Mouse (Mus musculus) heart, embryonic 10.5 days (tissue): ENCODE results near the gene Metrn. TPM values are rescaled to one million over a fixed set of nuclear protein-coding genes. Genes with fewer than 3 reads are reported as not detected.
"Not testable (repeated sequence)": the region's sequence is repeated elsewhere in the genome, so short reads cannot be mapped to it uniquely, and the experiment has no call there.

Experiments
- DNase-seq: peaks from one replicate; pipeline ENCODE4 v3.0.0-alpha.2; 2017; ENCODE audit warnings: low spot score
- H3K27ac ChIP-seq: fragments of 300-500 bp; sonication (generic); 2 replicates; pipeline ENCODE4 v1.5.1; 2016; ENCODE audit warnings: mild to moderate bottlenecking
- H3K27me3 ChIP-seq: fragments of 300-500 bp; sonication (generic); 2 replicates; pipeline ENCODE4 v1.6.1; 2016; ENCODE audit warnings: mild to moderate bottlenecking; ENCODE audit not compliant: poor library complexity, insufficient read depth, severe bottlenecking
- H3K36me3 ChIP-seq: fragments of 300-500 bp; sonication (generic); 2 replicates; pipeline ENCODE4 v1.6.1; 2016; ENCODE audit warnings: mild to moderate bottlenecking, moderate library complexity
- H3K4me1 ChIP-seq: fragments of 300-500 bp; sonication (generic); 2 replicates; pipeline ENCODE4 v1.6.1; 2016; ENCODE audit warnings: mild to moderate bottlenecking
- H3K4me3 ChIP-seq: fragments of 300-500 bp; sonication (generic); 2 replicates; pipeline ENCODE4 v1.5.1; 2016; ENCODE audit warnings: mild to moderate bottlenecking, moderate library complexity
- H3K9me3 ChIP-seq: fragments of 300-500 bp; sonication (generic); 2 replicates; pipeline ENCODE4 v1.6.1; 2016; ENCODE audit warnings: mild to moderate bottlenecking, moderate library complexity
- WGBS: fragments of 180-500 bp; shearing (Covaris S2); methylation state at CpG from one replicate; pipeline ENCODE4 v1.1.7; 2016; 5-methylcytosine and 5-hydroxymethylcytosine counted together
- polyA plus RNA-seq: library from polyadenylated mRNA; unstranded; fragments of >200 nt; fragmentation: Nextera tagmentation; extraction: Ambion mirVana; gene quantifications from 2 replicates; pipeline ENCODE4 v1.2.1, GENCODE M21; 2016

Metrn gene
- polyA plus RNA-seq, 1 experiment from 2014 or later = 48.0 TPM

DNA sequence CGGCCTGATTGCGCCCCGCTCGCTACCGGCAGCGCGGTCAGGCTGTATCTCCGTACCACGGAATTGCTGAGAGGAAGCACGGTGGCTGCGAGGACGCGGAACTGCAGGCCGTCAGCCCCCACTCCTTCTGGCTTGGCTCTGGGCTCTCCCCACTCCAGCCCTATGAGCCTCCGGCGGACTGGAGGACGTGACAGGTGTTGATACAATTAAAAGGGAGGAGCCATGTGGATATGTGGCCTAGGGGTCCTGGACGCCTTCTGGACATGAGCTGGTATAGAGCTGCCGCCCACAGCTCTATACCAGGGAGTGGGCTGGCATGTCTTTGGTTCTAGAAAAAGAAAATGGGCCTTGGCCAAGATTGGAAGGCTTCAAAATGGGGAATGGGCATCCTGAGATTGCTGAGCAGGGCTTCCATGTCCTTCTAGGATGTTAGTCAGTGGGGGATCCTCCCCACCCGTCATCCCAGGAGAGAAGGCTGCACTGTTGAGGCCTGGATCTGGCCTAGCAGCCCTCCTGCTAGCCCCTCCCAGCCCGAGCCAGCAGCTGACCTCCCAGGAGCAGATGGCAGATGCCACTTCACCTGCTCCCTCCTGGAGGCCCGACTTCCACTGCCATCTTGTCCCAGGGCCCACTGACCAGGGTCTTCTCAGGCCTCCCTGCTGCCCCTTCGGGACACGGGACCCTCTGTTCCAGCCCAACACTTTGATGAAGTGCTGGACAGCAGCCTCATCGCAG lies 12.8 kb upstream of the Metrn start:
- peaks cover 83% of the 10 kb centered on the region for H3K27me3 ChIP-seq
- peaks cover 23% of the 10 kb centered on the region for H3K4me1 ChIP-seq
- H3K27ac ChIP-seq = peak overlapping the region; percentile 67
- no peak for DNase-seq
- peak overlapping the region; percentile 76 for H3K4me3 ChIP-seq
- H3K9me3 ChIP-seq = no peaks in the 10 kb centered on the region
- no peaks in the 10 kb centered on the region for H3K36me3 ChIP-seq
- WGBS = 12% methylated on average over 25 of the region's 25 CpGs

GRCm38 (mm10) chr17:25808789-25809605 lies 12.1 kb upstream of the Metrn start, which contains the start of gene Fbxl16:
Gene Fbxl16 (plus strand): TSS chr17:25809085.
- under 1% methylated on average over 87 of the region's 100 CpGs for WGBS
- peak within 1 kb of the TSS; percentile 67 for H3K27ac ChIP-seq
- H3K9me3 ChIP-seq = no peaks in the 10 kb centered on the region
- no peak for DNase-seq
- peak within 1 kb of the TSS; percentile 76 for H3K4me3 ChIP-seq
- peaks cover 23% of the 10 kb centered on the region for H3K4me1 ChIP-seq
- H3K36me3 ChIP-seq = no peaks in the 10 kb centered on the region
- H3K27me3 ChIP-seq = peaks cover 80% of the 10 kb centered on the region

DNA sequence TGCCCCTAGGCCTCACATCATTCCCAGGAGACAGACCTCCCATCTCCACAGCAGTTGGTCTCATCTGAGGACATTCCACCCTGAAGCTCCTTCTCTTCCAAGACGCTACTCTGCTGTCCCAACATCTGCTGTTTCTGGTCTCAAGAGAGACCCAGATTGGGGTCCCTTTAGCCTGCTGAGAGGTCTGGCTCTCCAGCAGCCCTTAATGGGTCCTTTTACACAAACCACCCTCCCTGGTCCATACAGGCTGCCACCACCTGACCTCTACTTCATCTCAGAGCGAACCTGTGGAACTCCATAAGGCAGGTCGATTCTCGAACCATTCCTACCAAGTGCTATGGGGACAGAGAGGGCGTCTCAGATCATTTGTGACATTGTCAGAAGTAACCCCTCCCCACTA lies 11.1 kb upstream of the Metrn start:
- H3K36me3 ChIP-seq = no peaks in the 10 kb centered on the region
- H3K4me1 ChIP-seq = peaks cover 26% of the 10 kb centered on the region
- H3K9me3 ChIP-seq = no peaks in the 10 kb centered on the region
- no peak for DNase-seq
- peaks cover 73% of the 10 kb centered on the region for H3K27me3 ChIP-seq
- peak overlapping the region; percentile 76 for H3K4me3 ChIP-seq
- 42% methylated on average over 5 of the region's 5 CpGs for WGBS
- H3K27ac ChIP-seq = no peak overlapping the region

- WGBS = 43% methylated on average over 2 of the region's 2 CpGs
- not testable (repeated sequence) for H3K9me3 ChIP-seq
Observed at GRCm38 (mm10) chr17:25807452-25807851, 10.5 kb upstream of the Metrn start.

GRCm38 (mm10) chr17:25806507-25806906 lies 9.6 kb upstream of the Metrn start:
- no peaks in the 10 kb centered on the region for H3K9me3 ChIP-seq
- no peak for DNase-seq
- H3K36me3 ChIP-seq = no peaks in the 10 kb centered on the region
- 80% methylated on average over 4 of the region's 4 CpGs for WGBS
- no peak overlapping the region for H3K27ac ChIP-seq
- peaks cover 62% of the 10 kb centered on the region for H3K27me3 ChIP-seq
- H3K4me1 ChIP-seq = peaks cover 37% of the 10 kb centered on the region
- no peak overlapping the region for H3K4me3 ChIP-seq

More at GRCm38 (mm10) chr17:25807452-25807851, 10.5 kb upstream of the Metrn start:
- H3K4me1 ChIP-seq = peaks cover 32% of the 10 kb centered on the region
- not testable (repeated sequence) for DNase-seq, H3K27ac ChIP-seq, H3K36me3 ChIP-seq, H3K4me3 ChIP-seq
- peaks cover 67% of the 10 kb centered on the region for H3K27me3 ChIP-seq

GRCm38 (mm10) chr17:25802825-25803517 lies 6.0 kb upstream of the Metrn start:
- H3K36me3 ChIP-seq = no peaks in the 10 kb centered on the region
- H3K27me3 ChIP-seq = peaks cover 27% of the 10 kb centered on the region
- H3K4me3 ChIP-seq = peak overlapping the region; percentile 22; the same call in 1 of the 2 replicates
- DNase-seq = peak; percentile 95
- H3K4me1 ChIP-seq = peaks cover 18% of the 10 kb centered on the region
- H3K9me3 ChIP-seq = no peaks in the 10 kb centered on the region
- WGBS = 10% methylated on average over 10 of the region's 10 CpGs
- H3K27ac ChIP-seq = peak overlapping the region; percentile 81

GRCm38 (mm10) chr17:25801029-25801428 lies 4.1 kb upstream of the Metrn start:
- H3K4me3 ChIP-seq = no peak overlapping the region
- DNase-seq = no peak
- WGBS = 4% methylated on average over 6 of the region's 6 CpGs
- H3K9me3 ChIP-seq = no peaks in the 10 kb centered on the region
- H3K36me3 ChIP-seq = no peaks in the 10 kb centered on the region
- H3K27me3 ChIP-seq = peaks cover 13% of the 10 kb centered on the region
- peaks cover 29% of the 10 kb centered on the region for H3K4me1 ChIP-seq
- no peak overlapping the region for H3K27ac ChIP-seq

DNA sequence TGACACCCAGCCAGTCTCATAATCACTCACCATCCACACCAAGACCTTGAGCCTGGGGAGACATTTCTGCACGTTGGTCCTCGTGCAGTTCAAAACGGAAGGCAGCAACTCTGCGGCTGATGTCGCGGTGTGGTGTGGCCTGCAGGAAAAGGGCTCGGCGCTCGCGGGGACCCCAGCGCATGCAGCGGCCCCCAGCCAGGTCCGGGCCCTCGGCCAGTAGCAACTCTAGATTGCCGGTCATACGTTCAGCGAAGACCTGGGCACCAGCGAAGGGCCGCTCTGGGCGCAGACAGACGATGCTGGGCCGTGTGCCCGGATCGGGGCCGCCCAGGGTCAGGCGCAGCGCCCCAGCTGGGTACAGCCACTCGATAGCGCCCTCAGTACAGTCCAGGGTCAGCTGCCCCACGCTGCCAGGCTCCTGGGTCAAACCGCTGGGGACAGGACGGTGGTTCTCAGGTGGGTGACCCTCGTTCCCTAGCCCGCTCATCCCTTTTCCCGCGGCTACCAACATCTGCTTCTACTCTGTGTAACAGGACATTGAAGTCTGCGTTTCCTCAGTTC lies 645 bp downstream of the Metrn start:
- no peak for DNase-seq
- H3K4me1 ChIP-seq = peaks cover 53% of the 10 kb centered on the region
- no peaks in the 10 kb centered on the region for H3K27me3 ChIP-seq
- peak overlapping the region; percentile 87 for H3K27ac ChIP-seq
- H3K36me3 ChIP-seq = peaks cover 14% of the 10 kb centered on the region
- H3K4me3 ChIP-seq = peak overlapping the region; percentile 80
- WGBS = under 1% methylated on average over 37 of the region's 37 CpGs
- H3K9me3 ChIP-seq = no peaks in the 10 kb centered on the region

DNA sequence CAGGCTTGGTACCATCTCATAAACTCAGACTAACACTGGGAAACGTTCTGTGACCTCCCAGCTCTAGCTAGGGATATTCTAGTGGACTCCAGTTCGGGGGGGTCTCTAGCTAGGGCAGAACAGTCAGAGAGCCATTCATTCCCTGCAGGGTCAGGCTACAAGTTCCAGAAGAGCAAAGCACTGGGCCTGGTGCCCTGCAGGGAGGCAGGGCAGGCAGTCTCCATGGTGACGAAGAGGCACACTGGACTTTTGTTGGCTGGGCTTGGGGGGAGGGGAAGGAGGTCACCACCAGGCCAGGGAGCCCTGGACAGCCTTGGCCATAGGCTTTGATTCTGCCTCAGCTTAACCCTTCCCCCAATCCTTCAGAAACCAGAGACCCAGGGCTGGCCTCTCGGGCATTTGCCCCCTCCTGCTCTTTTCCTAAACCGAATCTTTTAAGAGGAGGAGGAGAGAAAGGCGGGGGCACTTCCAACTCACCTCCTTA lies 1.3 kb downstream of the Metrn start, which contains the start of gene AC134908.4:
Gene AC134908.4, minus strand, starts transcription at position 51 of the 484 bp plus-strand sequence.
- H3K9me3 ChIP-seq = no peaks in the 10 kb centered on the region
- H3K27ac ChIP-seq = peak within 1 kb of the TSS; percentile 87
- peaks cover 58% of the 10 kb centered on the region for H3K4me1 ChIP-seq
- WGBS = 10% methylated on average over 6 of the region's 6 CpGs
- peak within 1 kb of the TSS; percentile 80 for H3K4me3 ChIP-seq
- no peak for DNase-seq
- H3K27me3 ChIP-seq = no peaks in the 10 kb centered on the region
- H3K36me3 ChIP-seq = peaks cover 15% of the 10 kb centered on the region

DNA sequence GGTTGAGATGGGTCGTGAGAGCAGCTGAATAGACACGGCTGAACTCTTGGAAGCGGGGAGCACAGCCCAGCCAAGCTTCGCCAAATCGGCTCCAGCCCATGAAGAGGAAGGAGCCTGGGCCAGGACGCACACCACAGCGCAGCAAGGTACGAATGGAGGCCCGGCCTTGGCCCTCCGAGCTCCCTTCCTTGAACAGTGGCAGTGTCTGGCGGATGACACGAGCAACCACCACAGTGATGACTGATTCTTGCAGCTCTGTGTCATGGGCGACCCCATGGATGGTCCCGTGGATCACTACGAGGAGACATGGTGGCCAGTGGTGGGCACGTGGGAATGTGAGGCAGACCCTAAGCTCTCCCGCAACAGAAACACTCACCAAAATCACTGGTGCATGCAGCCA lies 1.9 kb downstream of the Metrn start:
- H3K4me3 ChIP-seq = peak overlapping the region; percentile 80
- H3K9me3 ChIP-seq = no peaks in the 10 kb centered on the region
- H3K27ac ChIP-seq = peak overlapping the region; percentile 87
- no peaks in the 10 kb centered on the region for H3K27me3 ChIP-seq
- DNase-seq = no peak
- H3K4me1 ChIP-seq = peaks cover 60% of the 10 kb centered on the region
- 87% methylated on average over 17 of the region's 17 CpGs for WGBS
- peaks cover 19% of the 10 kb centered on the region for H3K36me3 ChIP-seq

GRCm38 (mm10) chr17:25794197-25794596 lies 2.7 kb downstream of the Metrn start:
- Histone ChIP-seq H3K4me1 (peaks cover 60% of the 10 kb centered on the region), H3K9me3 (no peaks in the 10 kb centered on the region), H3K27me3 (no peaks in the 10 kb centered on the region), H3K27ac (0 out of 2 replicates have a peak overlapping the region, but pooled peaks have one; percentile 22), H3K36me3 (peaks cover 27% of the 10 kb centered on the region), H3K4me3 (no peak overlapping the region)
- DNase-seq = no peak
- whole genome bisulfite sequencing = 82% methylated on average over 13 of the region's 13 CpGs

GRCm38 (mm10) chr17:25792615-25793014 lies 4.3 kb downstream of the Metrn start, which contains the start of gene Fam173a:
Gene Fam173a (minus strand): TSS chr17:25792901.
- peaks cover 61% of the 10 kb centered on the region for H3K4me1 ChIP-seq

More at GRCm38 (mm10) chr17:25792615-25793014, 4.3 kb downstream of the Metrn start, which contains the start of gene Fam173a:
- Histone ChIP-seq H3K36me3 (peaks cover 41% of the 10 kb centered on the region), H3K4me3 (peak within 1 kb of the TSS; percentile 79), H3K27me3 (no peaks in the 10 kb centered on the region), H3K27ac (peak within 1 kb of the TSS; percentile 94), H3K9me3 (no peaks in the 10 kb centered on the region)
- DNase-seq = peak; percentile 88
- WGBS = 4% methylated on average over 14 of the region's 14 CpGs
